Mouse (Mus musculus) limb, embryonic 11.5 days (tissue): ENCODE results near the gene Gm42674. TPM values are rescaled to one million over a fixed set of nuclear protein-coding genes. Genes with fewer than 3 reads are reported as not detected.

ENCODE experiments used
- ATAC-seq: fragments of 200-750 bp; cut with Nextera tagmentation; 2 replicates; pipeline ENCODE4 v1.8.0; 2017; ENCODE audit warnings: low read depth; ENCODE audit not compliant: insufficient number of reproducible peaks, low FRiP score, low TSS enrichment
- DNase-seq: peaks from one replicate; pipeline ENCODE4 v3.0.0-alpha.2; 2015; ENCODE audit warnings: low spot score
- H3K27ac ChIP-seq: fragments of 300-500 bp; sonication (generic); replicated peaks from 2 replicates; pipeline ENCODE4 v1.5.1; 2014; ENCODE audit warnings: low read depth, mild to moderate bottlenecking, low read length
- H3K27me3 ChIP-seq: fragments of 300-500 bp; sonication (generic); 2 replicates; pipeline ENCODE4 v1.6.1; 2014; ENCODE audit warnings: mild to moderate bottlenecking, low read length, mixed read lengths; ENCODE audit not compliant: control insufficient read depth, insufficient read depth
- H3K36me3 ChIP-seq: fragments of 300-500 bp; sonication (generic); 2 replicates; pipeline ENCODE4 v1.6.1; 2014; ENCODE audit warnings: mild to moderate bottlenecking, low read length, moderate library complexity, mixed read lengths; ENCODE audit not compliant: control insufficient read depth, insufficient read depth
- H3K4me1 ChIP-seq: fragments of 300-500 bp; sonication (generic); 2 replicates; pipeline ENCODE4 v1.6.1; 2014; ENCODE audit warnings: low read length, mixed read lengths; ENCODE audit not compliant: control insufficient read depth, insufficient read depth
- H3K4me2 ChIP-seq: fragments of 300-500 bp; sonication (generic); 2 replicates; pipeline ENCODE4 v1.6.1; 2014; ENCODE audit warnings: low read depth, mild to moderate bottlenecking, moderate library complexity; ENCODE audit not compliant: severe bottlenecking
- H3K4me3 ChIP-seq: fragments of 300-500 bp; sonication (generic); 2 replicates; pipeline ENCODE4 v1.5.1; 2014; ENCODE audit warnings: low read depth, low read length
- H3K9ac ChIP-seq: fragments of 300-500 bp; sonication (generic); 2 replicates; pipeline ENCODE4 v1.6.1; 2014; ENCODE audit warnings: mild to moderate bottlenecking, low read length
- H3K9me3 ChIP-seq: fragments of 300-500 bp; sonication (generic); 2 replicates; pipeline ENCODE4 v1.6.1; 2016; ENCODE audit warnings: low read length; ENCODE audit not compliant: control insufficient read depth
- WGBS: fragments of 180-500 bp; shearing (Covaris S2); extraction: QIAGEN DNeasy Blood & Tissue Kit; methylation state at CpG from one replicate; pipeline ENCODE4 v1.1.7; 2014; 5-methylcytosine and 5-hydroxymethylcytosine counted together
- polyA plus RNA-seq: library from polyadenylated mRNA; unstranded; fragments of >200 nt; fragmentation: Nextera tagmentation; extraction: Ambion mirVana; gene quantifications from 2 replicates; pipeline ENCODE4 v1.2.1, GENCODE M21; 2014

The Gm42674 gene
- polyA plus RNA-seq: not detected in 2 replicates

DNA sequence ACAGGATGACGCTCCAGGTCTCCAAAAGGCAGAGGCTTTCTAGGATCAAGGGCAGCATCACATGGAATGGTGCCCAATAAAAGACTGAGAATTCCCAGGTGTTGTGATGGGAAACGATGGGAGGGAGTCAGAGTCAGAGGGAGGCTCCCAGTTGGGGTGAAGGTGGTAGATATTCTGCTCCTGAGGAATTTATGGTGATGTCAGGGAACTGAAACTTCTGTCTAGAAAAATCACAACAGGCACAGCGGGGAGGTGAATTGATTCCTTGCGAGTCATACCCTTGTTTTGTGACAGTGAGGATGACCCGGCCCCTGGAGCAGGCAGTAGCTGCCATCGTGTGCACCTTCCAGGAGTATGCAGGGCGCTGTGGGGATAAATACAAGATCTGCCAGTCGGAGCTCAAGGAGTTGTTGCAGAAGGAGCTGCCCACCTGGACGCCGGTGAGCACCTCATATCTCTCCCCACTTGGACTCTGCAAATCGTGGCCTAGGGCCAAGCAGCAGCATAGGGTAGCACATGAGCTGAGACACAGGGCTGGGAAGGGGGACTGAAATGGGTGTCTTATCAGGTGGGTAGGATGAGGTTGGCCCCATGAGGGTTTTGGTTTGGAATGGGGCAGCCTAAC lies at the start of gene Gm42674:
Gene Gm42674 (plus strand): TSS at position 419 of the 625 bp plus-strand sequence.
- Histone ChIP-seq H3K27me3 (no peaks in the 10 kb centered on the region), H3K9me3 (no peaks in the 10 kb centered on the region), H3K4me2 (no peak within 1 kb of the TSS), H3K4me3 (no peak within 1 kb of the TSS), H3K36me3 (no peaks in the 10 kb centered on the region), H3K4me1 (peaks cover 2% of the 10 kb centered on the region; the same call in 1 of the 2 replicates), H3K9ac (no peak within 1 kb of the TSS), H3K27ac (no peak within 1 kb of the TSS)
- DNase-seq: no peak
- WGBS: 80% methylated on average over 11 of the region's 11 CpGs
- ATAC-seq: no peak

DNA sequence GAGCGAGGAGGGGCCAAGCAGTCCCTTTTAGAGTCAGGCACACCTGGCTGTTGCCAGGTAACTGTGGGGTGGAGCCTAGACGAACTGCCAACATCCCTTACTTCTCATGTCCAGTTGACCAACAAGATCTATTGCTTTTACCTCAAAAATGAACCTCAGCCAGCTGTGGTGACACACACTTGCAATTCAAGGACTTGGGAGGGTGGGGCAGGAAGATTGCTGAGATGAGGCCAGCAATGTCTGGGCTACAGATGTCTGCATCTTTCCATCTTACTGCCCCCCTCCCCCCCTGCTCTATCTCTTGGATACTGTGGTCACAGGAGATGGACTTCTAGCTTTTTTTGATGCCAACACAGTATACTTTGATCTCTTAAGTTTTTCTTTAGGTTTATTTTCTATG lies 49.5 kb upstream of the Gm42674 start:
- no peak for DNase-seq
- 70% methylated on average over 2 of the region's 2 CpGs for WGBS

DNA sequence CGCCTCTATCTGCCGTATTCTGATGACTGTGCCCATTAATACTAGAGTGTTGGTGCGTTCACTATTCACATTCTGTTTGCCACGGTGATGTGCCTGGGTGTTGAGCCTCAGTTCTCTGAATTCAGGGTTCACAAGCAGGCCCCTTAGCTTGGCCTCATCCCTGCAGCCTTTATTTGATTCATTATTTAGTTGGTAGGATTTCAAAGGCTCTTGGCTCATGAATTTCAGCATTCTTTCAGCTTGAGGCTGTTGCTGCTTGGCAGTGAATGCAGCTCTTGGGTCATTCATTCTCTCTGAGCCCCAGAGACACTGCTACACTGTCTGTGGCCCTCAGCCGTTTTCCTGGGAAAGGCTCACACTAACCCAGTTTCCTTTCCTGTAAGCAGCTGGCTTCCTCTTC lies 45.8 kb upstream of the Gm42674 start:
- H3K9me3 ChIP-seq: no peaks in the 10 kb centered on the region
- DNase-seq (no peak), ATAC-seq (no peak)
- WGBS: 76% methylated on average over 5 of the region's 5 CpGs
- no peaks in the 10 kb centered on the region for H3K4me1 ChIP-seq
- no peak overlapping the region for H3K4me2 ChIP-seq
- H3K9ac ChIP-seq: no peak overlapping the region
- no peak overlapping the region for H3K27ac ChIP-seq
- H3K4me3 ChIP-seq: no peak overlapping the region
- no peaks in the 10 kb centered on the region for H3K27me3 ChIP-seq
- no peaks in the 10 kb centered on the region for H3K36me3 ChIP-seq

More for the DNA sequence above, 49.5 kb upstream of the Gm42674 start:
- H3K27me3 ChIP-seq: no peaks in the 10 kb centered on the region
- peaks cover 3% of the 10 kb centered on the region; the same call in 1 of the 2 replicates for H3K4me1 ChIP-seq
- no peak overlapping the region for H3K4me3 ChIP-seq
- ATAC-seq: no peak
- no peaks in the 10 kb centered on the region for H3K9me3 ChIP-seq
- H3K36me3 ChIP-seq: no peaks in the 10 kb centered on the region
- no peak overlapping the region for H3K27ac ChIP-seq
- no peak overlapping the region for H3K4me2 ChIP-seq
- H3K9ac ChIP-seq: no peak overlapping the region

GRCm38 (mm10) chr3:90560008-90560628 lies 41.6 kb upstream of the Gm42674 start, which contains the start of gene S100a3:
Gene S100a3, plus strand, starts transcription at chr3:90560578.
- Histone ChIP-seq H3K4me2 (no peak within 1 kb of the TSS), H3K4me3 (no peak within 1 kb of the TSS), H3K36me3 (no peaks in the 10 kb centered on the region), H3K9me3 (no peaks in the 10 kb centered on the region), H3K27me3 (no peaks in the 10 kb centered on the region), H3K27ac (no peak within 1 kb of the TSS), H3K4me1 (no peaks in the 10 kb centered on the region), H3K9ac (no peak within 1 kb of the TSS)
- DNase-seq (no peak), ATAC-seq (no peak)
- 64% methylated on average over 6 of the region's 6 CpGs for WGBS

DNA sequence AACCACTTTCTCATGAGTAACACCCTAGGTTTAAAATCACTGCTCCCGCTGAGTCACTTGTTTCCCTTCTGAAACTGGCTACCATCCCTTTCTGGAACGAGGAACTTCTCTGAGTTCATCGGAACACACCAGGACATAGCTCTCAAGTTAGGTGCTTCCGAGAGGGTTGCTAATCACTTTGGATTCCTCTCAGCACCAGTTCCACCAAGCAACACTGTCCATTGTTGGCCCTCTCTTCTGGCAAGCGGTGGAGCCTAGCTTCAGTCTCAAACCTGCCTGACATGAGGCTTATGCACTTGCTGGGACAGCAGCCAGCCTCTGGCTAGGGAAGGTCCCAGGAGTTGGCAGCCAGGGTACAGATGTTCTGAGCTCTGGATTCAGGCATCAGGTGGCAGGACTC lies 27.0 kb upstream of the Gm42674 start:
- Histone ChIP-seq H3K36me3 (no peaks in the 10 kb centered on the region), H3K27me3 (no peaks in the 10 kb centered on the region), H3K9me3 (no peaks in the 10 kb centered on the region), H3K27ac (no peak overlapping the region), H3K4me1 (no peaks in the 10 kb centered on the region), H3K9ac (no peak overlapping the region), H3K4me2 (no peak overlapping the region), H3K4me3 (no peak overlapping the region)
- 84% methylated on average over 5 of the region's 5 CpGs for WGBS
- DNase-seq: no peak
- no peak for ATAC-seq

DNA sequence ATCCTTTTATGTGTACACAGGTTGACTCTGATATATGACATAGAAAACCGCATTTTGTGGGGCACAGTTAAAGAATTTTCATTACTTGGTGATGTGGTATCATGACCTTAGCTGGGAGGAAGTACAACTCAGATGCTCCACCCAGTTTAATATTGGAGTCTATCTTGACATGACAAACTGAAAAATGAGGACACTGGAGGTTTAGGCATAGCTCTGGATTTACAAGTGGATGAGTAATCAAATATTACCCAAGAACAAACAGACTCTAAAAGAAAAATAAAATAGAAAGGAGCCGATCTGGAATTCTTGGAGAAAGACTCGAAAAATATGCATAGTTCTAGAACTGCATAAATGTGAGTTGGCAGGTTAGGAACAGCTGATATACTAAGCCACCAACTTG lies 26.4 kb upstream of the Gm42674 start:
- H3K4me3 ChIP-seq: no peak overlapping the region
- no peak for ATAC-seq
- no peak overlapping the region for H3K27ac ChIP-seq
- no peaks in the 10 kb centered on the region for H3K27me3 ChIP-seq
- H3K36me3 ChIP-seq: no peaks in the 10 kb centered on the region
- H3K9ac ChIP-seq: no peak overlapping the region
- H3K9me3 ChIP-seq: no peaks in the 10 kb centered on the region
- H3K4me2 ChIP-seq: no peak overlapping the region
- no peaks in the 10 kb centered on the region for H3K4me1 ChIP-seq
- WGBS: 90% methylated on average over 3 of the region's 3 CpGs
- DNase-seq: no peak

DNA sequence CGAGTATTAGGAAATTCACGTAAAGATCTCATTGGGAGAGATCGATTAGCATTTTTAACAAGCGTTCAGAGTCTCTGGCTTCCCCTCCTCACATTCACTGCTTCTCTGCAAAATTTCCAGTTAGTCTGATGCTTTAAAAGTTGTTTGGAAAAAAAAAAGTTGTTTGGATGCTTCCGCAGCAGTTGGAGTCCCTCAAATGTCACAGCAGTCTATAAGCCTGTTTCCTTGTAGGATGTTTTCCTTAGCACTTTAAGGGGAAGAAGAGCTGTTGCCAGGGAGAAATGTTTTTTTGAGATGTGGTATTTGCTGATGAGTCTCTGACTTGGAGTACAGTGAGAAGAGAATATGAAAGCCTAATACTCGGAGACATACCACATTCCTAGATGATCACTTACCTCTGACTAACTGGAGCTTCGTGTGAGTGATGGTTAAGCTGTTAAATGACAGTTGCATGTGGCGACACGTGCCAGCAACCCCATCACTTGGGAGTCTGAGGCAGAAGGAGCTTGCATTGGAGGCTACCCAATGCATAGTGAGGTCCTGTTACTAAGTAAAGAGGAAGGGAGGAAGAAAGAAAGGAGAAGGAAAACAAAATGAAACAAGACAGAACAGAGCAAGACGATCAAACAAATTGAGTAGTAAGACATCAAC lies 25.2 kb upstream of the Gm42674 start:
- Histone ChIP-seq H3K4me1 (no peaks in the 10 kb centered on the region), H3K9me3 (no peaks in the 10 kb centered on the region), H3K4me2 (no peak overlapping the region), H3K27me3 (no peaks in the 10 kb centered on the region), H3K27ac (no peak overlapping the region), H3K36me3 (no peaks in the 10 kb centered on the region), H3K9ac (no peak overlapping the region), H3K4me3 (no peak overlapping the region)
- WGBS: 73% methylated on average over 10 of the region's 10 CpGs
- DNase-seq (no peak), ATAC-seq (no peak)

DNA sequence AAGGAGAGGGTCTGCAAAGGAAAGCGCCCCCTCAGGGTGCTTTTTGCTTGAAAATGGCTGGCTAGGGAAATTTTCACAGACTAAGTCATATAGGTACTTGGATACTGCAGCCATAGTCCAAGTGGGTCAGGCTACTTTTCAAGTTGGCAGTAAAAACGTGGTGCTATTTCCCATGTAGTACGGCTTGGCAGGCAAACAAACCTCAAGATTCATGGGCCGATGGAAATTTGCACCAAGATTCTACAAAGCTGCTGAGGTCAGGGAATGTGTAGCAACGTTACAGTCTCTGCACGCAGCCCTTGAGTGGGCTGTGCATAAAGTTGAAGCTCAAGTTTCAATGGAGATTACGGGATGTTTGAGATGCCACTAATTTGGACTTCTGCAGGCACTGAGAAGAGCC lies 22.3 kb upstream of the Gm42674 start:
- H3K27ac ChIP-seq: no peak overlapping the region
- H3K9ac ChIP-seq: no peak overlapping the region
- H3K4me1 ChIP-seq: no peaks in the 10 kb centered on the region
- 74% methylated on average over 7 of the region's 7 CpGs for WGBS
- H3K4me3 ChIP-seq: no peak overlapping the region
- no peaks in the 10 kb centered on the region for H3K36me3 ChIP-seq
- H3K4me2 ChIP-seq: no peak overlapping the region
- no peaks in the 10 kb centered on the region for H3K9me3 ChIP-seq
- no peaks in the 10 kb centered on the region for H3K27me3 ChIP-seq
- no peak for ATAC-seq
- no peak for DNase-seq
